Mouse (Mus musculus): Measurements from ENCODE around the gene Tpd52l2.

- TF ChIP-seq CTCF (IDR thresholded peaks at IDR 0.05; ENCODE audit: low read depth, low read length) (no peak), GATA2 (IDR thresholded peaks at IDR 0.05; ENCODE audit: borderline replicate concordance, low read depth, low read length) (no peak)
Observed at GRCm38 (mm10) chr2:181457831-181458230, 39.1 kb upstream of the Tpd52l2 start.

All from G1E (cell line).